ENCODE assay signal across 19 mouse cellular contexts in the genomic region with DNA sequence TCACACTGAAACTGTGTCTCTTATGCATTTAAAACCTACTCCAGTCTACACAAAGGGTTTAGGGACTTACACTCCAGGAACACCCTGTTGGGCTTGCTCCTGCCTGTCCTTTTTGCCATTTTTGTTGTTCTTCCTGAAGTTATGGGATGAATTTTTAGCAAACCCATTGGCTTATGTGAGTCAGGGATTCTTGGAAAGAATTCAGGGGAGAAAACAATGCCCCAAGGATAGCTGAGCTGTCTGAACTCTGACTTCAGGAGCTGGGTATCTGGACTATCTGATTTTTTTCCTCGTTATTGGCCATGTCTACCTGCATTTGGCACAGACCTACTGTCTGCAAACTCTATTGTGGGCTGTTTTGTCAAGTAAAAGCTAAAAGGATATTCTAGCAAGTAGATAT. TPM values are rescaled to one million over a fixed set of nuclear protein-coding genes. Genes with fewer than 3 reads are reported as not detected.
"Had no signal": no experiment of that assay in that cellular context is flagged by ENCODE, and none has a peak within 500 bp of the region (broad histone marks: within the 10 kb centered on the region; RNA-seq: fewer than 3 reads in every experiment).

No protein-coding gene starts in this region.

- H3K36me3 ChIP-seq: liver, embryonic 13.5 days; liver, embryonic 15.5 days; lung, embryonic 15.5 days; midbrain, embryonic 12.5 days; neural tube, embryonic 12.5 days; stomach, embryonic 15.5 days had no signal

- H3K27ac ChIP-seq: liver, embryonic 13.5 days; liver, embryonic 15.5 days; lung, embryonic 15.5 days; macrophage; midbrain, embryonic 12.5 days; neural tube, embryonic 12.5 days; stomach, embryonic 15.5 days; stomach, postnatal 0 days had no signal

- DNase-seq: liver, embryonic 13.5 days; liver, postnatal 0 days; lung, adult 2 months; lung, postnatal 14 days; lung, postnatal 36 days; right cerebral cortex, postnatal 14 days; thymus, adult 2 months; thymus, postnatal 25 days; thymus, postnatal 4 days had no signal

- H3K4me1 ChIP-seq: liver, embryonic 13.5 days; liver, embryonic 15.5 days; lung, embryonic 15.5 days; midbrain, embryonic 12.5 days; stomach, embryonic 15.5 days had no signal

- H3K27me3 ChIP-seq: liver, embryonic 13.5 days; liver, embryonic 15.5 days; lung, embryonic 15.5 days; midbrain, embryonic 12.5 days; neural tube, embryonic 12.5 days; stomach, embryonic 15.5 days had no signal

- H3K9me3 ChIP-seq: liver, embryonic 13.5 days; liver, embryonic 15.5 days; lung, embryonic 15.5 days; midbrain, embryonic 12.5 days; neural tube, embryonic 12.5 days; stomach, embryonic 15.5 days had no signal

- H3K4me2 ChIP-seq: liver, embryonic 13.5 days; liver, embryonic 15.5 days; lung, embryonic 15.5 days; midbrain, embryonic 12.5 days; neural tube, embryonic 12.5 days; stomach, embryonic 15.5 days had no signal

- ATAC-seq: liver, postnatal 0 days; lung, postnatal 0 days had no signal

- H3K4me3 ChIP-seq: liver, embryonic 13.5 days; liver, embryonic 15.5 days; lung, embryonic 15.5 days; megakaryocyte, embryonic 14.5 days; midbrain, embryonic 12.5 days; neural tube, embryonic 12.5 days; stomach, embryonic 15.5 days had no signal

- H3K9ac ChIP-seq: liver, embryonic 13.5 days; liver, embryonic 15.5 days; liver, postnatal 0 days; lung, embryonic 15.5 days; midbrain, embryonic 12.5 days; neural tube, embryonic 12.5 days; stomach, embryonic 15.5 days had no signal

RNA-seq across cellular contexts. Expression of a gene that starts 20.5 kb away (rescaled TPM):
- total RNA-seq: monocyte, adult 5-6 weeks had no signal
